Mouse (Mus musculus) embryonic stem cell, embryonic (primary cell): ENCODE measurements at regions not wholly inside any gene's neighbourhood (a gene's known extent, or its start where the extent isn't known, plus 50 kb on each side); places are given as distances from the start of the nearest gene placed in this dataset.
"Not testable (repeated sequence)": the region's sequence is repeated elsewhere in the genome, so short reads cannot be mapped to it uniquely, and the experiment has no call there.

Source experiments
- CTCF ChIA-PET, 4 experiments: fragments of 300-600 bp in 2 of 4; fragments of 350-600 bp in 2 of 4; sonication (Branson Sonifier 250); formaldehyde crosslinking; loops; one replicate each; lab custom pipeline; 2022; ENCODE audit warnings: inconsistent platforms in 2 of 4; lab: Charles Lee
- POLR2A ChIA-PET, 4 experiments: fragments of 300-600 bp in 2 of 4; fragments of 350-600 bp in 2 of 4; sonication (Branson Sonifier 250); formaldehyde crosslinking; loops; one replicate each; lab custom pipeline; 2022; ENCODE audit warnings: antibody characterized with exemption in 4 of 4, inconsistent platforms in 1 of 4; lab: Charles Lee

DNA sequence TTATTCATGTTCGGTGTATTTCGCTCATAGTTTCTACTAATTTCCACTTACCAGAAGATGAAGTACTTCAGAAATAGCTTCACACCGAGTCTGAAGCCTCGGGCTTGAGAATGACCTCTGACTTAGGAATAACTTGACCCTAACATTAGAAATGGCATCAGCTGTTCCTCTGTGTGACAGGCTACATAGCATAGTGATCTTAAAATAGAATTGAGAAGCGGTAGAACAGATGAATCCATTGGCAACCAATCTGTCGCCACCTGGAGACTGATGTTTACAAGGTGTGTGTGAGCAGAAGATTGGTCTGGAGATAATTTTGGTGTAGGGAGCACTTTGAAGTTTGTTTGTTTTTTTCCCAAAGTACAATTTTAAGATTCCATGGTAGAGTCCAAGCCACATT, 60.9 kb upstream of the Ahi1 start:
- ChIA-PET POLR2A (no interaction called here), CTCF (no interaction called here)

DNA sequence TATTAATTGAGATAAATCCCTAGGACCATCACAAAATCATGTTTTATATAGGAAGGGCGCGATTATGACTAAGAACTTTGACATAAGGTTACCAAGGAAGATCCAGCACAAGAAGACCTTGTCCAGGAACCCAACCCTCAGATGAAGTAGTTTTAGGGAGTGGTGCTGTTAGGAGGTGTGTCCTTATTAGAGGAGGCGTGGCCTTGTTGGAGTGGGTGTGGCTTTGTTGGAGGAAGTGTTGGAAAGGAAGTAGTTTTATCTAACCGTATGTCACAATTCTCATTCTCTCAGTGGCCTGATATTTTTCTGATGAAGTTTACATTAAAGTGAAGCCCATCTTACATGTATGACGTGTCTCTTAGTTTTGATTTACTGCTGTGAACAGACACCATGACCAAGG, 68.7 kb upstream of the Ahi1 start:
- ChIA-PET POLR2A (interaction anchor here in 1 of 4 experiments (0.6 kb wide), 1 partner anchor 124 kb away, joined by 5 read pairs; no protein-coding TSS in a partner anchor), CTCF (no interaction called here)

DNA sequence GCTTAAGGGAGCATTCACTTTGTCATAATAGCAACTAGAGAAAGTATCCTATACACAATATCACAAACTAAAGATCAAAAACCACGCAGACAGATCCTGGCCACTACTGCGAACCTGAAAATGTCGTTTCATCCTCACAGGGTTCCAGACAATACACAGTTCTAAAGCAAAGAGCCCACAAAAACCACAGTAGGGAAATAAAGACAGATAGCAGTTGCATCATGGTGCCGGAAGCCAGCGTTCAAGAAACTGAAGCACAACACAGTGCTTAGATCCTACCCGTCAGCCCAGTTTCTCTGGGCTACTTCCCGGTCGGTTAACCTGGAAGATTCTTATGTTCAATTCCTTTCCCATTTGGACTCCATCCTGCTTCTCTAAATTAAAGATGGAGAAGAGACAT, 69.7 kb upstream of the Ahi1 start:
- POLR2A ChIA-PET, result no interaction called here
- CTCF ChIA-PET, result no interaction called here

GRCm38 (mm10) chr10:20880251-20880650, 72.1 kb upstream of the Ahi1 start:
- ChIA-PET POLR2A (no interaction called here), CTCF (no interaction called here)

- ChIA-PET POLR2A (no interaction called here), CTCF (no interaction called here)
Measured at GRCm38 (mm10) chr10:20879482-20879881, 72.9 kb upstream of the Ahi1 start.

DNA sequence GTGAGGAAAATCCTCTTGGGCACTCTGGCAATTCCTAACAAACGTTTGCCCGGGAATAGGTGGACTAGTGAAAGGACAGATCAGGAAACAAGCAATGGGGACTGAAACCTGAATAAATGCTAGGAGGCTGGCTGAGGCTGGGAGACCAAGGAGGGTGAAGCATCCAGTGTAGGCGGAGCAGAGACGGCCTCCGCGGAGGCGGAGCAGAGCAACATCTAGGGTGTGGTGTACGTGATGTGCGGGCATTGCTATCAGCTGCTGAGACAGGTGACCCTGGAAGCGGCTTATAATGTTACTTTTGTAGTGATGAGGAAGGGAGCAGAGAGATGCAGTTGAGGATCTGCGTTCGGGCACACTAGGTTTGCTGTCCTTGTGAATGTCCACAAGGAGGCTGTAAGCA, 85.3 kb upstream of the Ahi1 start:
- ChIA-PET CTCF (interaction anchor here in 1 of 4 experiments (0.5 kb wide), 1 partner anchor 10 kb away, joined by 4 read pairs; no protein-coding TSS in a partner anchor), POLR2A (no interaction called here)

- CTCF ChIA-PET, result no interaction called here
- POLR2A ChIA-PET, result no interaction called here
Measured at GRCm38 (mm10) chr10:20865031-20865430, 87.3 kb upstream of the Ahi1 start.

- POLR2A ChIA-PET, result interaction anchor here in 1 of 4 experiments (0.7 kb wide), 1 partner anchor 10 kb away, joined by 3 read pairs; no protein-coding TSS in a partner anchor
- CTCF ChIA-PET, result no interaction called here
Measured at GRCm38 (mm10) chr10:20857413-20857812, 94.9 kb upstream of the Ahi1 start.

GRCm38 (mm10) chr10:20854621-20855363, 97.6 kb upstream of the Ahi1 start:
- CTCF ChIA-PET, result no interaction called here
- POLR2A ChIA-PET, result interaction anchor here in 1 of 4 experiments (0.7 kb wide), 1 partner anchor 74 kb away, joined by 3 read pairs; no protein-coding TSS in a partner anchor

- CTCF ChIA-PET, result no interaction called here
- POLR2A ChIA-PET, result interaction anchor here in 2 of 4 experiments (0.6 to 0.8 kb wide), 2 partner anchors 10 to 319 kb away, joined by 3 read pairs; no protein-coding TSS in a partner anchor
Measured at GRCm38 (mm10) chr10:20847287-20847686, 105.1 kb upstream of the Ahi1 start.

- ChIA-PET CTCF (no interaction called here), POLR2A (interaction anchor here in 1 of 4 experiments (0.5 kb wide), 1 partner anchor 385 kb away, joined by 3 read pairs; no protein-coding TSS in a partner anchor)
Measured at GRCm38 (mm10) chr10:20843277-20843676, 109.1 kb upstream of the Ahi1 start.

DNA sequence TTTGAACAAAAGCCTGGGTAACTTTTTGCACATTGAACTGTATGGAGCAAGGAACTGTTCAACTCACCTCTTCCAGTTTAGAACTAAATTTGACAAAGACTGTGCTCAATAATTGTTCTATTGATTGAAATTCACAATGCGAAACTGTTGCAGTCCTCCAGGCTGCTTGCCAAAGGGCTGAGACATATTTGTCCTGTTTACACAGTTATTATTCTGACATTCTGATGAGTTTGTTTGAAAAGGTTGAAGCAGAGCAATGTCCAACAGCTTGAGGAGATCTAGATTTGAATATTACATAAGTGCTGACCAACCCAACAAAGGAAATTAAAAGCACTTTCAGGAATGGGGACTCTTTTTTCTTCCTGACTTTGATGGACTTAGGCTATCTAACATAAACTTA, 110.2 kb upstream of the Ahi1 start:
- CTCF ChIA-PET, result no interaction called here
- POLR2A ChIA-PET, result interaction anchor here in 1 of 4 experiments (0.5 kb wide), 1 partner anchor 1883 kb away, joined by 4 read pairs; no protein-coding TSS in a partner anchor

GRCm38 (mm10) chr10:20841430-20842040, 110.8 kb upstream of the Ahi1 start:
- CTCF ChIA-PET, result no interaction called here
- POLR2A ChIA-PET, result interaction anchor here in 1 of 4 experiments (0.5 kb wide), 1 partner anchor 1884 kb away, joined by 4 read pairs; no protein-coding TSS in a partner anchor

DNA sequence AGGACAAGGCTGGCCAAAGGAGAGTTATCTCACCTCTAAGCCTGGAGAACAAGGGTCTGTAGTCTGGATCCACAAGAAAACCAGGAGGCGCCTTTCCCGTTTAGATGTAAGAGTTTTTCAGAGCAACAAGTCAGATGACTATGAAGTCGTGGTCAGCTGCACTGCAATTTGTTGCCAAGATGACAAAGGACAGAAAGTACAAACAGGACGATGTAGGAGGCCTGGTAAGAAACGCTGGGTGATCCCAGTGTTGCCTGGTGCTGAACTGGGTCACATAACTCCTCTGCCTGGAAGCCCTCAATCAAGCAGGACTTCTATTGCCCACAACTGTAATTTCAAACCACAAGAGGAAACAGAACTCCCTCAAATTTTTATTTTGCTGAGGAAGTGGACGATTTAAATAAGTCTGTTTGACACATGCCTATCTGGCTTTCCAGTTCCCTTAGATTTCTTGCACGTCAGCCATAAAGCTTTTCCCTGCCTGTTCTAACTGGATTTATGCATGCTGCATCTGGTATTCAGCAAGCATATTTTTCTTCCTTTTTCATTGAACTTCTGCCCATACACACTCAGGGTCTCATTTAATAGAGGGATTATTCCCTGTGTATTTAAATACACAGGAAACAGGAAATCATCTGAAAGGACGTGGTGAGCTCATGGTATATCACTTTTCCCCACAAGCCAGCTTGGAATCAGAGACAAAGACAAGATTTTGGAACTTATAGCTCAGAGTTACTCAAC, 113.5 kb upstream of the Ahi1 start:
- ChIA-PET POLR2A (no interaction called here), CTCF (no interaction called here)

- POLR2A ChIA-PET, CTCF ChIA-PET: not testable (repeated sequence)
Measured at GRCm38 (mm10) chr10:20836816-20837215, 111.9 kb upstream of the Pde7b start.

GRCm38 (mm10) chr10:20834806-20835575, 110.1 kb upstream of the Pde7b start:
- POLR2A ChIA-PET, result interaction anchor here in 1 of 4 experiments (0.7 kb wide), 1 partner anchor 55 kb away, joined by 3 read pairs; no protein-coding TSS in a partner anchor
- CTCF ChIA-PET, result no interaction called here

DNA sequence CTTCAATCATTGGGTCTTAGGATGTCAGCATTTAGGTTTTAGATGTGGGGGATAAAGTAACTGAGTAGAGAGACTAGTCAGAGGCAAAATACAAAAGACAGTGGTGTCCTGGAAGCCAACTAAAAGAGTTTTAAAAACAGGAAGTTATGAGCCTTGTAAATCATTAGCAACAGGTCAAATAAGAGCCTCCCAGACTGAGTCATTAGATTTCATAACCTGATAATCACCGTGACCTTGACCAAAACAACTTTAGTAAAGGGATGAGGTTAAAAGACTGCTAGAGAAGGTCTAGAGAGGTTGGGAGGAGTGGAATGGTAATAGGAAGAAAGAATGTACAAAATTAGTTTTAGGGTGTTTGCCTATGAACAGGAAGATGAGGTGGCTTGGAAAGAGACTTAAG, 103.4 kb upstream of the Pde7b start:
- CTCF ChIA-PET, result no interaction called here
- POLR2A ChIA-PET, result no interaction called here

- ChIA-PET POLR2A (no interaction called here), CTCF (no interaction called here)
Measured at GRCm38 (mm10) chr10:20827473-20827872, 102.6 kb upstream of the Pde7b start.

DNA sequence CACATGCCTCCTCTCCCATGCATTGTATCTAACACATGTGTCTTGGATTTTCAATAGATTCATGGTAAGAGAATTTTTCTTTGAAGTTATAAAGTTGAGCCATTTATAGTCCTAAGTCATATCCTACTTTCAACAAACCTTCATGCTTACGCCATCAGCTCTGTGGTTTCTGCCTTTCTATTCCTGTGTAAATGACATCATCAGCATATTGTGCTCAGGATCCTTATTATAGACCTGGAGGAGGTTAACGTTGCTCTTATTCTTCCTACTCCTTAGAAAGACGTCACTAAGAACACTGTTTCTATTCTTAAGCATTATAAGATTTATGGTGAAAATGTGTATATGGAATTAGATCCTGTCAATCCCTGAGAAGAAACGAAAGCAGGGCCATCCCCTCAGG, 93.7 kb upstream of the Pde7b start:
- ChIA-PET POLR2A (no interaction called here), CTCF (no interaction called here)
